Mouse (Mus musculus) cerebellum, postnatal 14 days (tissue): ENCODE measurements at regions not wholly inside any gene's neighbourhood (a gene's known extent, or its start where the extent isn't known, plus 50 kb on each side); places are given as distances from the start of the nearest gene placed in this dataset.

ENCODE experiments used
- DNase-seq, 2 experiments: peaks; one replicate each; pipeline ENCODE4 v3.0.0; 2021; ENCODE audit warnings: mixed read lengths in 2 of 2

- DNase-seq: peak; percentile 22 to 40
These were observed 69.4 kb upstream of the Tbc1d5 start for GRCm38 (mm10) chr17:51248543-51248942.

- no peak for DNase-seq
These were observed 66.9 kb upstream of the Tbc1d5 start for GRCm38 (mm10) chr17:51246038-51246437.

- DNase-seq: no peak
These were observed 61.3 kb upstream of the Tbc1d5 start for GRCm38 (mm10) chr17:51240360-51240993.

- DNase-seq: no peak
These were observed 60.3 kb upstream of the Tbc1d5 start for GRCm38 (mm10) chr17:51239465-51239864.
